Mouse (Mus musculus): ENCODE data around the gene Rgl1.
"Not testable (repeated sequence)": the region's sequence is repeated elsewhere in the genome, so short reads cannot be mapped to it uniquely, and the experiment has no call there.

DNA sequence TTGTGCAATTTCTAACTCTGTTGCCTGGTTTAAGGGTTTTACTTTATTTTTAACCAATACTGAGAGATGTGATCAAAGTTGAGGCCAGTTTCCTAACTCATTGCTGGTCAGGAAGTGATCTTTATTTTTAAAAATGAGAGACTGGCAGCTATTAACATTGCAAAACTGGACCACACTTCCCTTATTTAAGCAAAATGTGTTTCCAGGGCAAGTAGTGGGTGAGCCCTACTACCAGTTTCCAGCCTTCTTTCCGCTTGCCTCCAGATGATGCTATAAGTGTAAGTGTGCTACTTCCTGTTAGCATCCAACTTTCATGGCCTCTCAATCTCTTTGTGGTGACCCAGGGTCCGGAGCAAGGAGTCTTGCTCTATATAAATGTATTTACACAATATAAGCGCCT, 8.4 kb upstream of the Rgl1 start:
- TF ChIP-seq POLR2A (IDR thresholded peaks at IDR 0.05; ENCODE audit: extremely low read depth, insufficient read depth, low read length); CTCF (IDR thresholded peaks at IDR 0.05; ENCODE audit: low read depth, low read length): not testable (repeated sequence)

All from liver, adult 2 months (tissue).